Mouse (Mus musculus) MEL (cell line): ENCODE results near the gene Gfpt1.

Experiments
- CTCF ChIP-seq, 3 experiments: IDR thresholded peaks in 2 of 3; conservative IDR thresholded peaks in 1 of 3; 2 replicates each; pipeline ENCODE4 v1.5.1; 2011 to 2012; ENCODE audit warnings: low read length in 3 of 3, low read depth in 2 of 3, mild to moderate bottlenecking in 2 of 3, improper control_type of control experiment in 1 of 3, inconsistent platforms in 1 of 3, mixed read lengths in 1 of 3, moderate library complexity in 1 of 3; ENCODE audit not compliant: control insufficient read depth in 1 of 3, insufficient read depth in 1 of 3, poor library complexity in 1 of 3, severe bottlenecking in 1 of 3
- E2F4 ChIP-seq: IDR thresholded peaks from 2 replicates; pipeline ENCODE4 v1.6.1; 2011; ENCODE audit warnings: low read depth, low read length, improper control_type of control experiment, borderline replicate concordance
- ETS1 ChIP-seq: IDR thresholded peaks from 2 replicates; pipeline ENCODE4 v1.6.1; 2012; ENCODE audit warnings: low read depth, mild to moderate bottlenecking, inconsistent platforms, low read length, improper control_type of control experiment, moderate library complexity
- HCFC1 ChIP-seq: IDR thresholded peaks from 2 replicates; pipeline ENCODE4 v1.6.1; 2012; ENCODE audit warnings: low read depth, mild to moderate bottlenecking, inconsistent platforms, low read length, improper control_type of control experiment, moderate library complexity
- MAX ChIP-seq: IDR thresholded peaks from 2 replicates; pipeline ENCODE4 v1.6.1; 2011; ENCODE audit warnings: low read length, improper control_type of control experiment
- MYB ChIP-seq: IDR thresholded peaks from 2 replicates; pipeline ENCODE4 v1.6.1; 2011; ENCODE audit warnings: mild to moderate bottlenecking, low read depth, low read length, improper control_type of control experiment
- MYC ChIP-seq: IDR thresholded peaks from 2 replicates; pipeline ENCODE4 v1.6.1; 2011; ENCODE audit warnings: low read depth, mild to moderate bottlenecking, low read length, improper control_type of control experiment, moderate library complexity
- NRF1 ChIP-seq: IDR thresholded peaks from 2 replicates; pipeline ENCODE4 v1.6.1; 2014; ENCODE audit warnings: low read depth, mild to moderate bottlenecking, inconsistent platforms, low read length, improper control_type of control experiment, moderate library complexity; ENCODE audit not compliant: poor library complexity, insufficient read depth, severe bottlenecking
- POLR2A ChIP-seq, 2 experiments: IDR thresholded peaks; 2 replicates each; pipeline ENCODE4 v1.6.1; 2011 to 2012; ENCODE audit warnings: low read length in 2 of 2, mild to moderate bottlenecking in 2 of 2, control low read depth in 1 of 2, improper control_type of control experiment in 1 of 2, low read depth in 1 of 2, moderate library complexity in 1 of 2; ENCODE audit not compliant: control insufficient read depth in 1 of 2, insufficient read depth in 1 of 2, poor library complexity in 1 of 2
- SIN3A ChIP-seq: IDR thresholded peaks from 2 replicates; pipeline ENCODE4 v1.6.1; 2012; ENCODE audit warnings: low read length, improper control_type of control experiment, inconsistent platforms
- TAL1 ChIP-seq: IDR thresholded peaks from 2 replicates; pipeline ENCODE4 v1.6.1; 2012; ENCODE audit warnings: mild to moderate bottlenecking, inconsistent platforms, low read length, moderate library complexity, mixed read lengths
- TBP ChIP-seq: IDR thresholded peaks from 2 replicates; pipeline ENCODE4 v1.8.0; 2011; ENCODE audit warnings: low read depth, low read length, improper control_type of control experiment
- TCF12 ChIP-seq: IDR thresholded peaks from 2 replicates; pipeline ENCODE4 v1.6.1; 2014; ENCODE audit warnings: low read depth, mild to moderate bottlenecking, inconsistent platforms, low read length, improper control_type of control experiment, moderate library complexity
- ZC3H11A ChIP-seq: IDR thresholded peaks from 2 replicates; pipeline ENCODE4 v1.6.1; 2012; ENCODE audit warnings: low read depth, mild to moderate bottlenecking, inconsistent platforms, low read length, improper control_type of control experiment

- no peak for TF ChIP-seq CTCF (IDR thresholded peaks at IDR 0.05 in 2 of 3, conservative IDR thresholded peaks at IDR 0.05 in 1 of 3; ENCODE audit: control insufficient read depth in 1 of 3, insufficient read depth in 1 of 3, low read depth in 2 of 3, low read length in 3 of 3, poor library complexity in 1 of 3, severe bottlenecking in 1 of 3)
- no peak for TF ChIP-seq MYB
- TF ChIP-seq E2F4: no peak
- TF ChIP-seq HCFC1: no peak
- TF ChIP-seq ETS1: 0 out of 2 replicates have a peak, but pooled peaks have one; percentile 26
- no peak for TF ChIP-seq TBP
- no peak for TF ChIP-seq TCF12
- TF ChIP-seq POLR2A (IDR thresholded peaks at IDR 0.05; ENCODE audit: control insufficient read depth in 1 of 2, insufficient read depth in 1 of 2, low read depth in 1 of 2, low read length in 2 of 2, poor library complexity in 1 of 2): no peak
- TF ChIP-seq TAL1: no peak
- no peak for TF ChIP-seq MYC
- no peak for TF ChIP-seq MAX
- no peak for TF ChIP-seq ZC3H11A
- no peak for TF ChIP-seq SIN3A
- no peak for TF ChIP-seq NRF1
Measured at GRCm38 (mm10) chr6:87068209-87068608, 25.6 kb downstream of the Gfpt1 start.
